Mouse (Mus musculus): ENCODE results near the gene Ntm. TPM values are rescaled to one million over a fixed set of nuclear protein-coding genes. Genes with fewer than 3 reads are reported as not detected.

Gene Ntm
- polyA plus RNA-seq, 1 experiment from 2014 or later = 21.4 TPM

- Histone ChIP-seq H3K27ac (no peak overlapping the region), H3K9ac (no peak overlapping the region), H3K4me2 (no peak overlapping the region), H3K27me3 (no peaks in the 10 kb centered on the region), H3K4me1 (no peaks in the 10 kb centered on the region), H3K4me3 (no peak overlapping the region), H3K36me3 (no peaks in the 10 kb centered on the region), H3K9me3 (no peaks in the 10 kb centered on the region)
- WGBS = 42% methylated on average over 6 of the region's 6 CpGs
- ATAC-seq (ENCODE audit: borderline replicate concordance, extremely low read depth, low FRiP score, low TSS enrichment) = no peak
Measured at GRCm38 (mm10) chr9:29060293-29060692, 902.6 kb downstream of the Ntm start.

GRCm38 (mm10) chr9:29058811-29059210 lies 904.1 kb downstream of the Ntm start:
- WGBS = 73% methylated on average over 8 of the region's 8 CpGs
- H3K27me3 ChIP-seq = no peaks in the 10 kb centered on the region
- H3K9me3 ChIP-seq = no peaks in the 10 kb centered on the region

GRCm38 (mm10) chr9:29055637-29056036 lies 907.3 kb downstream of the Ntm start:
- 81% methylated on average over 2 of the region's 2 CpGs for WGBS
- H3K27me3 ChIP-seq = no peaks in the 10 kb centered on the region
- ATAC-seq (ENCODE audit: borderline replicate concordance, extremely low read depth, low FRiP score, low TSS enrichment) = no peak

More at GRCm38 (mm10) chr9:29058811-29059210, 904.1 kb downstream of the Ntm start:
- H3K4me2 ChIP-seq = no peak overlapping the region
- ATAC-seq (ENCODE audit: borderline replicate concordance, extremely low read depth, low FRiP score, low TSS enrichment) = no peak
- no peak overlapping the region for H3K9ac ChIP-seq
- no peak overlapping the region for H3K4me3 ChIP-seq
- no peak overlapping the region for H3K27ac ChIP-seq
- no peaks in the 10 kb centered on the region for H3K36me3 ChIP-seq
- H3K4me1 ChIP-seq = no peaks in the 10 kb centered on the region

GRCm38 (mm10) chr9:29036466-29036865 lies 926.5 kb downstream of the Ntm start:
- Histone ChIP-seq H3K36me3 (no peaks in the 10 kb centered on the region), H3K27ac (no peak overlapping the region), H3K4me1 (no peaks in the 10 kb centered on the region), H3K9me3 (no peaks in the 10 kb centered on the region), H3K9ac (no peak overlapping the region), H3K27me3 (no peaks in the 10 kb centered on the region), H3K4me2 (no peak overlapping the region), H3K4me3 (no peak overlapping the region)
- WGBS = 36% methylated on average over 3 of the region's 3 CpGs
- ATAC-seq (ENCODE audit: borderline replicate concordance, extremely low read depth, low FRiP score, low TSS enrichment) = no peak

More at GRCm38 (mm10) chr9:29055637-29056036, 907.3 kb downstream of the Ntm start:
- Histone ChIP-seq H3K9me3 (no peaks in the 10 kb centered on the region), H3K4me2 (no peak overlapping the region), H3K9ac (no peak overlapping the region), H3K27ac (no peak overlapping the region), H3K36me3 (no peaks in the 10 kb centered on the region), H3K4me3 (no peak overlapping the region), H3K4me1 (no peaks in the 10 kb centered on the region)

GRCm38 (mm10) chr9:29036058-29036457 lies 926.9 kb downstream of the Ntm start:
- no peak for ATAC-seq (ENCODE audit: borderline replicate concordance, extremely low read depth, low FRiP score, low TSS enrichment)
- H3K4me3 ChIP-seq = no peak overlapping the region
- no peaks in the 10 kb centered on the region for H3K4me1 ChIP-seq
- WGBS = 13% methylated on average over 4 of the region's 4 CpGs
- no peaks in the 10 kb centered on the region for H3K36me3 ChIP-seq
- H3K9ac ChIP-seq = no peak overlapping the region
- no peaks in the 10 kb centered on the region for H3K9me3 ChIP-seq
- no peaks in the 10 kb centered on the region for H3K27me3 ChIP-seq
- H3K27ac ChIP-seq = no peak overlapping the region
- no peak overlapping the region for H3K4me2 ChIP-seq

GRCm38 (mm10) chr9:29026410-29026809 lies 936.5 kb downstream of the Ntm start:
- 70% methylated on average over 6 of the region's 6 CpGs for WGBS
- Histone ChIP-seq H3K4me1 (no peaks in the 10 kb centered on the region), H3K4me3 (no peak overlapping the region), H3K9ac (no peak overlapping the region), H3K9me3 (no peaks in the 10 kb centered on the region), H3K27ac (no peak overlapping the region), H3K4me2 (no peak overlapping the region), H3K36me3 (no peaks in the 10 kb centered on the region), H3K27me3 (no peaks in the 10 kb centered on the region)
- ATAC-seq (ENCODE audit: borderline replicate concordance, extremely low read depth, low FRiP score, low TSS enrichment) = no peak

GRCm38 (mm10) chr9:29025603-29026002 lies 937.3 kb downstream of the Ntm start:
- 24% methylated on average over 4 of the region's 4 CpGs for WGBS
- no peaks in the 10 kb centered on the region for H3K27me3 ChIP-seq
- ATAC-seq (ENCODE audit: borderline replicate concordance, extremely low read depth, low FRiP score, low TSS enrichment) = no peak

GRCm38 (mm10) chr9:29025104-29025503 lies 937.8 kb downstream of the Ntm start:
- ATAC-seq (ENCODE audit: borderline replicate concordance, extremely low read depth, low FRiP score, low TSS enrichment) = no peak
- Histone ChIP-seq H3K4me3 (no peak overlapping the region), H3K27ac (no peak overlapping the region), H3K9me3 (no peaks in the 10 kb centered on the region), H3K4me2 (no peak overlapping the region), H3K27me3 (no peaks in the 10 kb centered on the region), H3K9ac (no peak overlapping the region), H3K36me3 (no peaks in the 10 kb centered on the region), H3K4me1 (no peaks in the 10 kb centered on the region)
- 50% methylated on average over 1 of the region's 1 CpGs for WGBS

More at GRCm38 (mm10) chr9:29025603-29026002, 937.3 kb downstream of the Ntm start:
- Histone ChIP-seq H3K9me3 (no peaks in the 10 kb centered on the region), H3K27ac (no peak overlapping the region), H3K9ac (no peak overlapping the region), H3K4me1 (no peaks in the 10 kb centered on the region), H3K36me3 (no peaks in the 10 kb centered on the region), H3K4me2 (no peak overlapping the region), H3K4me3 (no peak overlapping the region)

GRCm38 (mm10) chr9:29016879-29017278 lies 946.1 kb downstream of the Ntm start:
- 85% methylated on average over 3 of the region's 3 CpGs for WGBS
- H3K36me3 ChIP-seq = no peaks in the 10 kb centered on the region
- no peaks in the 10 kb centered on the region for H3K27me3 ChIP-seq
- H3K9me3 ChIP-seq = no peaks in the 10 kb centered on the region
- H3K4me3 ChIP-seq = no peak overlapping the region
- no peak overlapping the region for H3K9ac ChIP-seq
- no peaks in the 10 kb centered on the region for H3K4me1 ChIP-seq
- H3K4me2 ChIP-seq = no peak overlapping the region
- H3K27ac ChIP-seq = no peak overlapping the region
- ATAC-seq (ENCODE audit: borderline replicate concordance, extremely low read depth, low FRiP score, low TSS enrichment) = no peak

GRCm38 (mm10) chr9:29013881-29014280 lies 949.1 kb downstream of the Ntm start:
- no peaks in the 10 kb centered on the region for H3K36me3 ChIP-seq
- ATAC-seq (ENCODE audit: borderline replicate concordance, extremely low read depth, low FRiP score, low TSS enrichment) = no peak
- H3K9ac ChIP-seq = no peak overlapping the region
- WGBS = 90% methylated on average over 17 of the region's 17 CpGs
- no peaks in the 10 kb centered on the region for H3K9me3 ChIP-seq
- no peak overlapping the region for H3K27ac ChIP-seq
- no peak overlapping the region for H3K4me2 ChIP-seq
- no peaks in the 10 kb centered on the region for H3K27me3 ChIP-seq
- H3K4me1 ChIP-seq = no peaks in the 10 kb centered on the region
- H3K4me3 ChIP-seq = no peak overlapping the region

GRCm38 (mm10) chr9:29012541-29012940 lies 950.4 kb downstream of the Ntm start:
- Histone ChIP-seq H3K4me1 (no peaks in the 10 kb centered on the region), H3K4me3 (no peak overlapping the region), H3K4me2 (no peak overlapping the region), H3K27me3 (no peaks in the 10 kb centered on the region), H3K36me3 (no peaks in the 10 kb centered on the region), H3K9me3 (no peaks in the 10 kb centered on the region), H3K9ac (no peak overlapping the region), H3K27ac (no peak overlapping the region)
- ATAC-seq (ENCODE audit: borderline replicate concordance, extremely low read depth, low FRiP score, low TSS enrichment) = no peak
- WGBS = 83% methylated on average over 6 of the region's 6 CpGs

- Histone ChIP-seq H3K27ac (no peak overlapping the region), H3K9me3 (no peaks in the 10 kb centered on the region), H3K36me3 (no peaks in the 10 kb centered on the region), H3K4me1 (no peaks in the 10 kb centered on the region), H3K27me3 (no peaks in the 10 kb centered on the region), H3K4me2 (no peak overlapping the region), H3K9ac (no peak overlapping the region), H3K4me3 (no peak overlapping the region)
- ATAC-seq (ENCODE audit: borderline replicate concordance, extremely low read depth, low FRiP score, low TSS enrichment) = no peak
- WGBS = 56% methylated on average over 3 of the region's 3 CpGs
Measured at GRCm38 (mm10) chr9:29011476-29011875, 951.5 kb downstream of the Ntm start.

GRCm38 (mm10) chr9:29004534-29004933 lies 958.4 kb downstream of the Ntm start:
- H3K27ac ChIP-seq = no peak overlapping the region
- H3K4me3 ChIP-seq = no peak overlapping the region
- 81% methylated on average over 7 of the region's 7 CpGs for WGBS
- no peaks in the 10 kb centered on the region for H3K36me3 ChIP-seq
- no peak overlapping the region for H3K4me2 ChIP-seq
- no peaks in the 10 kb centered on the region for H3K4me1 ChIP-seq
- H3K9ac ChIP-seq = no peak overlapping the region
- H3K9me3 ChIP-seq = no peaks in the 10 kb centered on the region
- no peaks in the 10 kb centered on the region for H3K27me3 ChIP-seq
- ATAC-seq (ENCODE audit: borderline replicate concordance, extremely low read depth, low FRiP score, low TSS enrichment) = no peak

Measured in lung, embryonic 15.5 days (tissue).